ENCODE assay signal across 9 mouse cellular contexts in genomic region chr10:14321503-14321902, GRCm38 (mm10).
A peak's percentile ranks its signal among the peaks of the same experiment; 100 is the strongest.
DNase-seq lines count a peak whose midpoint lies in the region; ATAC-seq lines count a peak whose summit lies in the region.
"Had no signal": no experiment of that assay in that cellular context is flagged by ENCODE, and none has a peak within 500 bp of the region (broad histone marks: within the 10 kb centered on the region; RNA-seq: fewer than 3 reads in every experiment).

No protein-coding gene starts in this region.

- peak; percentile 69 for DNase-seq in hindbrain, embryonic 10.5 days (ENCODE audit: low spot score)
- peak; percentile 5 for DNase-seq in c-Kit-negative CD71-positive TER-119-positive erythroid progenitor cells, embryonic 14.5 days (ENCODE audit: low read depth, low spot score)
- DNase-seq in forebrain, embryonic 14.5 days (ENCODE audit: low spot score) = peak; percentile 72
- DNase-seq in induced T-regulatory cell, adult 2 months (ENCODE audit: low read depth) = peak; percentile 84
- DNase-seq in limb, embryonic 11.5 days (ENCODE audit: low spot score) = peak; percentile 88
- peak; percentile 87 for DNase-seq in naive thymus-derived CD4-positive, alpha-beta T cell, adult 2 months (ENCODE audit: low read depth)
- DNase-seq in testis, postnatal 10 days (ENCODE audit: low spot score) = peak; percentile 86

- WGBS in hindbrain, embryonic 10.5 days = 6% methylated on average over 4 of the region's 4 CpGs
- WGBS in hindbrain, embryonic 12.5 days = 6% methylated on average over 4 of the region's 4 CpGs
- WGBS in forebrain, embryonic 14.5 days = 6% methylated on average over 4 of the region's 4 CpGs
- WGBS in limb, embryonic 11.5 days = 10% methylated on average over 4 of the region's 4 CpGs

- no peaks in the 10 kb centered on the region for H3K36me3 ChIP-seq in hindbrain, embryonic 10.5 days
- H3K36me3 ChIP-seq in hindbrain, embryonic 12.5 days = no peaks in the 10 kb centered on the region
- H3K36me3 ChIP-seq in forebrain, embryonic 14.5 days (ENCODE audit: control insufficient read depth, insufficient read depth, low read length) = no peaks in the 10 kb centered on the region
- no peaks in the 10 kb centered on the region for H3K36me3 ChIP-seq in limb, embryonic 11.5 days (ENCODE audit: control insufficient read depth, insufficient read depth, low read length)
- H3K36me3 ChIP-seq: neural tube, embryonic 12.5 days had no signal

- no peaks in the 10 kb centered on the region for H3K27me3 ChIP-seq in hindbrain, embryonic 10.5 days (ENCODE audit: insufficient read depth, poor library complexity, severe bottlenecking)
- H3K27me3 ChIP-seq in hindbrain, embryonic 12.5 days = no peaks in the 10 kb centered on the region
- no peaks in the 10 kb centered on the region for H3K27me3 ChIP-seq in forebrain, embryonic 14.5 days (replicated peaks; ENCODE audit: control insufficient read depth, insufficient read depth, low read length)
- no peaks in the 10 kb centered on the region for H3K27me3 ChIP-seq in limb, embryonic 11.5 days (ENCODE audit: control insufficient read depth, insufficient read depth, low read length)
- H3K27me3 ChIP-seq: neural tube, embryonic 12.5 days had no signal

- no peak overlapping the region for H3K4me3 ChIP-seq in hindbrain, embryonic 10.5 days
- no peak overlapping the region for H3K4me3 ChIP-seq in hindbrain, embryonic 12.5 days
- H3K4me3 ChIP-seq in forebrain, embryonic 14.5 days (ENCODE audit: low read depth, low read length) = no peak overlapping the region
- H3K4me3 ChIP-seq in limb, embryonic 11.5 days (ENCODE audit: low read depth, low read length) = no peak overlapping the region
- H3K4me3 ChIP-seq: neural tube, embryonic 12.5 days had no signal

- no peak overlapping the region for H3K27ac ChIP-seq in hindbrain, embryonic 10.5 days
- no peak overlapping the region for H3K27ac ChIP-seq in hindbrain, embryonic 12.5 days
- no peak overlapping the region for H3K27ac ChIP-seq in forebrain, embryonic 14.5 days (ENCODE audit: low read depth, low read length)
- no peak overlapping the region for H3K27ac ChIP-seq in limb, embryonic 11.5 days (replicated peaks; ENCODE audit: low read depth, low read length)
- H3K27ac ChIP-seq: neural tube, embryonic 12.5 days had no signal

- no peak overlapping the region for H3K4me2 ChIP-seq in hindbrain, embryonic 12.5 days (replicated peaks)
- H3K4me2 ChIP-seq in forebrain, embryonic 14.5 days (ENCODE audit: low read length) = no peak overlapping the region
- H3K4me2 ChIP-seq in limb, embryonic 11.5 days (ENCODE audit: low read depth, severe bottlenecking) = no peak overlapping the region
- H3K4me2 ChIP-seq: neural tube, embryonic 12.5 days had no signal

- H3K9me3 ChIP-seq in hindbrain, embryonic 10.5 days = no peaks in the 10 kb centered on the region
- no peaks in the 10 kb centered on the region for H3K9me3 ChIP-seq in hindbrain, embryonic 12.5 days (replicated peaks)
- H3K9me3 ChIP-seq in forebrain, embryonic 14.5 days (replicated peaks; ENCODE audit: control insufficient read depth, low read length) = no peaks in the 10 kb centered on the region
- H3K9me3 ChIP-seq in limb, embryonic 11.5 days (ENCODE audit: control insufficient read depth, low read length) = no peaks in the 10 kb centered on the region
- H3K9me3 ChIP-seq: neural tube, embryonic 12.5 days had no signal

- ATAC-seq in hindbrain, embryonic 12.5 days (ENCODE audit: low FRiP score) = no peak
- ATAC-seq in forebrain, embryonic 14.5 days = peak; percentile 70
- no peak for ATAC-seq in limb, embryonic 11.5 days (ENCODE audit: insufficient number of reproducible peaks, low FRiP score, low TSS enrichment, low read depth)

- no peak overlapping the region for H3K9ac ChIP-seq in hindbrain, embryonic 12.5 days
- no peak overlapping the region for H3K9ac ChIP-seq in forebrain, embryonic 14.5 days (ENCODE audit: low read length)
- no peak overlapping the region for H3K9ac ChIP-seq in limb, embryonic 11.5 days (ENCODE audit: low read length)
- H3K9ac ChIP-seq: neural tube, embryonic 12.5 days had no signal

- no peaks in the 10 kb centered on the region for H3K4me1 ChIP-seq in hindbrain, embryonic 10.5 days (replicated peaks)
- H3K4me1 ChIP-seq in hindbrain, embryonic 12.5 days = no peaks in the 10 kb centered on the region
- no peaks in the 10 kb centered on the region for H3K4me1 ChIP-seq in forebrain, embryonic 14.5 days (ENCODE audit: control insufficient read depth, insufficient read depth, low read length)
- H3K4me1 ChIP-seq in limb, embryonic 11.5 days (ENCODE audit: control insufficient read depth, insufficient read depth, low read length) = no peaks in the 10 kb centered on the region
- H3K4me1 ChIP-seq: neural tube, embryonic 12.5 days had no signal

Comparison
In these comparisons a context has a peak if more than half of its experiments do, and no peak if none do; other contexts are left out.
1. DNase-seq: peak in every context shown above with its lines; median percentile 88 in limb, embryonic 11.5 days; 87 in naive thymus-derived CD4-positive, alpha-beta T cell, adult 2 months; 86 in testis, postnatal 10 days; 84 in induced T-regulatory cell, adult 2 months; 72 in forebrain, embryonic 14.5 days; 69 in hindbrain, embryonic 10.5 days; 5 in c-Kit-negative CD71-positive TER-119-positive erythroid progenitor cells, embryonic 14.5 days.